Mouse (Mus musculus) olfactory bulb, adult 2 months (tissue): ENCODE results near the gene Arid1b.

Experiments
- CTCF ChIP-seq: fragments of 200-500 bp; IDR thresholded peaks from 2 replicates; pipeline ENCODE4 v1.5.1; 2012; ENCODE audit warnings: low read depth, mild to moderate bottlenecking, low read length, moderate library complexity; ENCODE audit not compliant: insufficient read depth
- POLR2A ChIP-seq: fragments of 200-500 bp; IDR thresholded peaks from 2 replicates; pipeline ENCODE4 v1.6.1; 2012; ENCODE audit warnings: mild to moderate bottlenecking, low read depth, low read length, moderate library complexity; ENCODE audit not compliant: insufficient read depth

GRCm38 (mm10) chr17:5088822-5089221 is 94.7 kb downstream of the Arid1b start:
- TF ChIP-seq POLR2A (no peak), CTCF (no peak)
